Mouse (Mus musculus) large intestine, adult 2 months (tissue): ENCODE measurements around the gene Trpm3. TPM values are rescaled to one million over a fixed set of nuclear protein-coding genes. Genes with fewer than 3 reads are reported as not detected.

Experiments
- DNase-seq: peaks from one replicate; pipeline ENCODE4 v3.0.0-alpha.2; 2012; ENCODE audit warnings: low read depth, low spot score
- WGBS: fragments of 180-500 bp; shearing (Covaris S2); methylation state at CpG from one replicate; pipeline ENCODE4 v1.1.7; 2018; 5-methylcytosine and 5-hydroxymethylcytosine counted together
- polyA plus RNA-seq: library from polyadenylated mRNA; depleted of rRNA; stranded (reverse); fragments of >200 nt; gene quantifications from 2 replicates; pipeline ENCODE4 v1.2.3, GENCODE M21; 2012

The Trpm3 gene
- polyA plus RNA-seq, 1 experiment = 0.06 TPM

DNA sequence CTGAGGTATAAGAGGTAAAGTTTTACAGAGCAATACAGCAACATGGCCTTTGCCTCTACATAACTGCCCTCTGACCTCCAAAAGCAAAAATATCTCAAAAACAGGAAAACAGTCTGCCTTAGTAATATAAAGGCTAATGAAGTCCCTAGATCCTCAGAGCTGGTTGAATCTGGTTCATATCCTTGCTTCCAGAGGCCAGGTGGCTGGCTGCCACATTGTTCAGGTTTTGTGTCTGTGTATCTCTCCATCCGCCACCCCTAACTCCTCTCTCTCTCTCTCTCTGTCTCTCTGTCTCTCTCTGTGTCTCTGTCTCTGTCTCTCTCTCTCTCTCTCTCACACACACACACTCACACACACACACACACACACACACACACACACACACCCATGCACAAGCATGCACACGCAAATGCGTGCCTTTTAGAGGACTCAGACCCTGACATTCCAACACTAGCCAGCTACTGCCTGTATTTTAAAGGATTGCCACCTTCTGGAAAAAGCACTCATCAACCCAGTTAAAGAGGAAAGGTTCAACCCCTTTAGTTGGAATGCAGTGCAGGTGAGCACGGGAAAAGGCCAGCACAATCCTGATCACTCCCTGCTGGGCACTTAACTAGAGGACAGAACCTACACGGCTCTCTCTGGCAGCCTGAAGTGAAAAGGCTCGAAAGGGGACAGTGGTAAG is 902.8 kb downstream of the Trpm3 start:
- DNase-seq = no peak
- 38% methylated on average over 6 of the region's 6 CpGs for WGBS

DNA sequence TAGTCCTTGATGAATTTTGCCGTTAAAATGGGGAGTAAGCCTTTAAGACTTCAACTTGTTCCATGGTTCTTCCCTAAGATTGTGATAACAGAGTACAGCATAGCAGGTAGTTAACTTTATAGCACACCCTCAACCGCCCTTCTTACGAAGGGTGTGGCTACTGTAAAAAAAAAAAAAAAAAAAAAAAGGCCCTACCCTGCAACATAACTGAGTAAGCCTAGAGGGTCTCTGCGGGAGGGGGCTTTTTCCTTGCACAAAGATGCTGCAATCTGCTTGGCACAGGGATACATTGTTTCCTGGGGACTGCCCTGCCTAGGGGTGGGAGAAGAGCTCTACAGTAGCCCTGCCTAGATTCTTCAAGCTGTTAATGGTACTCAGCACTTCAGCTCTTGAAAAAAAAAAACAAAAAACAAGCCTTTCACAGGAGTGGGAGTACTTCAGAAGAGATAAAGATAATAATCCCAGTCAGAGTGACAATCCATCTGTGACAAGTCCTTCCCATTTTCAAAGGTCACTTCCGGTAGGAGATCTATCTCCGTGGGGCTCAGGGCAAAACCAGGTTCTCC is 903.4 kb downstream of the Trpm3 start:
- WGBS = 28% methylated on average over 6 of the region's 6 CpGs
- no peak for DNase-seq

DNA sequence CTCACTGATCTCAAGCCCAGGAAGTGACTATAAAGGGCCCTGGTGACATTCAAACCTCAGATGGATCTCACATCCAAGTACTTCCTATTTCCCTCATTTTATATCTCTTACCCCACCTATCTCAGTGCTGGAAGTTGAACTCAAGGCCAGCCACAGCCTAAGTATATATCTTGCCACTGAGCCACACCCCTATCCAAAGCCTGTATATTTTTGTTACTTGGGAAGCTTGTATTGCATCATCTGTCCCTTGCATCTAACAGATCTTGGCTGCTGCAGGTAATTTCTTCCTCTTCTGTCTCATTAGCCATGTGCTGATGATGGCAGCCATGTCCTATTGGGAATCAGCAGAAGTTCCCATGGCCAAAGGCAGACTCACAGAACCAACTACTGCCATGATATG is 904.9 kb downstream of the Trpm3 start:
- DNase-seq = no peak
